Mouse (Mus musculus): ENCODE measurements around the gene Vkorc1l1.

DNA sequence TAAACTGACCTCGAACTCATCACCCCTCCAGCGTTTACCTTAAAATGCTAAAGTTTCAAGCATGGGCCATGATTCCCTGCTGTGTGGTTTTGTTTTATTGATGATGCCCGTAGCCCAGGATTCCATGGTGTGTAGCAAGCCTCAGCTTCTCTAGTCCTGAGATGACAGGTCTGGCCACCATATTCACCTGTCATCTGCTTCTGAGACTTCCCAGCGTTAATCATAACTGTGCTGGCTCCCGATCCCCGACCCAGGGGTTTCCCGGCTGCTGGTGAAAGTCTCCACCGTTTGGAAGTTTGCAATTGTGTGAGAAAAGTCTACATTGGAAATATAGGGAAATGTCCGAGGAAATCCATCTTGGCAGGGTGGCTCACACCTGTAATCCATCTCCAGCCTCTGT is 32.6 kb upstream of the Vkorc1l1 start:
- TF ChIP-seq EP300 (IDR thresholded peaks at IDR 0.05; ENCODE audit: low read depth) = no peak
- TF ChIP-seq CTCF (IDR thresholded peaks at IDR 0.05; ENCODE audit: low read depth) = no peak

Data from heart, postnatal 0 days (tissue).